Mouse (Mus musculus) ES-Bruce4 (cell line): ENCODE data around the gene Ift27.

Experiments
- CTCF ChIP-seq: IDR thresholded peaks from one replicate; pipeline ENCODE4 v1.8.1; 2011; ENCODE audit warnings: low read depth, low read length
- EP300 ChIP-seq: IDR thresholded peaks from 2 replicates; pipeline ENCODE4 v1.6.1; 2011; ENCODE audit warnings: low read depth, low read length; ENCODE audit not compliant: insufficient read depth
- POLR2A ChIP-seq: IDR thresholded peaks from one replicate; pipeline ENCODE4 v1.8.1; 2011; ENCODE audit warnings: low read length; ENCODE audit not compliant: insufficient read depth

DNA sequence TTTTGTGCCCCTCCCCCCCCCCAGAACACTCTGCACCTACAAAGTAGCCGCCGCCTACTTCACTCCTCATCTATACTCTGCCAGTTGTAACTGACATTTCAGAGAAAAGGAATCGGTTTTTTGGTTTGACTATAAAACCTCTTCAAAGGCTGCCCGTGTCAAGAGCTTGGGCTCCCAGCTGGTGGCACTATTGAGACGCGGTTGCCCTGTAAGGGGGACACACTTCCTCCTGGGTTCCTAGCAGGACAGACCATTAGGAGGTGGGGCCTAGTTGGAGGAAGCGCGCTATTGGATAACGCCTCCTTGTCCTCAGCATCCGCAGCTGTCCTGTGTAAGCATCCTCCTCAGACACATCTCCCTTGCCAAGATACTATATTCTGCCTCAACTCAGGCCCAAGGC is 10.9 kb upstream of the Ift27 start:
- no peak for TF ChIP-seq POLR2A
- TF ChIP-seq CTCF, result peak; percentile 52
- no peak for TF ChIP-seq EP300
